9 mouse cellular contexts compared by ENCODE assay signal in the genomic region with DNA sequence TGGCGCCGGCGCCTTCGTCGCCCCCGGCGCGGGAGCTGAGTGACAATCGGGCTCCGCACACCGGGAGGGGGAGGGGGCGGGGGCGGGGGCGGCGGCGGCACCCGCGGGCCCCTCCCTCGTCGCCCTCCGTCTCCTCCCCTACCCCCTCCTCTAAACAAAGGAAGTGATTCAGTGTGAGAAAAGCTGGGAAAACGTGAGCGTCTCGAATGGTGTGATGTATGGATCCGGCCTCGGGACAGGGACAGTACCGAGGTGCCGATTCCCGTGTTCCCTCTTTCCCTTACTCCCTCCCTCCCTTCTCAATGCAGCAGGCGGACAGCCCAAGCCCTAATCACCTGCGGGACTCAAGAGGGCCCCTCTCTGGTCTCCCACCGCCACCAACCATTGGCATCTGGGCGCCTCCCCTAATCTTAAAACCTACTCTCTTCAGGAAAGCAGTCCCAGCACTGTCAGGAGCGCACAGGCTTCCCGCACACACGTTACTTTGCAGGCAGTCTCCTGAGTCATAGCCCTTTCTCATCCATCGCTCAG. TPM values are rescaled to one million over a fixed set of nuclear protein-coding genes. Genes with fewer than 3 reads are reported as not detected.
DNase-seq lines count a peak whose midpoint lies in the region; ATAC-seq lines count a peak whose summit lies in the region.
"Had no signal": no experiment of that assay in that cellular context is flagged by ENCODE, and none has a peak within 500 bp of the region (broad histone marks: within the 10 kb centered on the region; RNA-seq: fewer than 3 reads in every experiment).

Gene Adora1, minus strand, starts transcription at position 41 of the 531 bp plus-strand sequence.

- peak in 1 of 2 experiments; percentile 26 for DNase-seq in layer of hippocampus, adult 8-10 months (ENCODE audit: low spot score in 2 of 2)
- no peak for DNase-seq in layer of hippocampus, adult 9-11 months
- DNase-seq in brain, adult 2 months (ENCODE audit: low read depth, low spot score) = peak; percentile 77
- DNase-seq in limb, embryonic 10.5 days (ENCODE audit: low spot score) = peak; percentile 42
- no peak for DNase-seq in kidney, postnatal 10 days
- no peak for DNase-seq in gastrocnemius, postnatal 14 days

- peak within 1 kb of the TSS; percentile 92 for H3K27ac ChIP-seq in heart, embryonic 15.5 days
- peak within 1 kb of the TSS; percentile 44; the same call in 1 of the 2 replicates for H3K27ac ChIP-seq in limb, embryonic 10.5 days
- 0 out of 2 replicates have a peak within 1 kb of the TSS, but pooled peaks have one; percentile 26 for H3K27ac ChIP-seq in stomach, embryonic 15.5 days

- peaks cover 69% of the 10 kb centered on the region for H3K4me1 ChIP-seq in heart, embryonic 15.5 days (replicated peaks)
- H3K4me1 ChIP-seq in limb, embryonic 10.5 days = peaks cover 35% of the 10 kb centered on the region
- peaks cover 21% of the 10 kb centered on the region; the same call in 1 of the 2 replicates for H3K4me1 ChIP-seq in stomach, embryonic 15.5 days

- H3K4me2 ChIP-seq in heart, embryonic 15.5 days = peak within 1 kb of the TSS; percentile 95
- peak within 1 kb of the TSS; percentile 84 for H3K4me2 ChIP-seq in stomach, embryonic 15.5 days

- peak within 1 kb of the TSS; percentile 54 for H3K4me3 ChIP-seq in heart, embryonic 15.5 days
- H3K4me3 ChIP-seq in limb, embryonic 10.5 days = peak within 1 kb of the TSS; percentile 57
- H3K4me3 ChIP-seq in stomach, embryonic 15.5 days (replicated peaks) = peak within 1 kb of the TSS; percentile 42

- under 1% methylated on average over 25 of the region's 37 CpGs for WGBS in heart, embryonic 15.5 days
- 1% methylated on average over 35 of the region's 37 CpGs for WGBS in limb, embryonic 10.5 days
- WGBS in stomach, embryonic 15.5 days = under 1% methylated on average over 34 of the region's 37 CpGs

- H3K27me3 ChIP-seq in heart, embryonic 15.5 days = peaks cover 36% of the 10 kb centered on the region
- peaks cover 74% of the 10 kb centered on the region for H3K27me3 ChIP-seq in limb, embryonic 10.5 days (ENCODE audit: low read depth, poor library complexity, severe bottlenecking)
- peaks cover 32% of the 10 kb centered on the region for H3K27me3 ChIP-seq in stomach, embryonic 15.5 days (replicated peaks)

- H3K9me3 ChIP-seq in heart, embryonic 15.5 days (replicated peaks) = no peaks in the 10 kb centered on the region
- no peaks in the 10 kb centered on the region for H3K9me3 ChIP-seq in limb, embryonic 10.5 days (replicated peaks)
- no peaks in the 10 kb centered on the region for H3K9me3 ChIP-seq in stomach, embryonic 15.5 days

- peak within 1 kb of the TSS; percentile 53 for H3K9ac ChIP-seq in heart, embryonic 15.5 days
- peak within 1 kb of the TSS; percentile 19; the same call in 1 of the 2 replicates for H3K9ac ChIP-seq in stomach, embryonic 15.5 days

- ATAC-seq in heart, embryonic 15.5 days (replicated peaks; ENCODE audit: insufficient number of reproducible peaks, insufficient read depth, low FRiP score, low read depth) = no peak
- no peak for ATAC-seq in stomach, embryonic 15.5 days (ENCODE audit: insufficient read depth, low FRiP score, low read depth)

- H3K36me3 ChIP-seq in heart, embryonic 15.5 days = no peaks in the 10 kb centered on the region
- no peaks in the 10 kb centered on the region for H3K36me3 ChIP-seq in limb, embryonic 10.5 days
- no peaks in the 10 kb centered on the region for H3K36me3 ChIP-seq in stomach, embryonic 15.5 days

- intact Hi-C loops in gastrocnemius, postnatal 14 days (cut with DNase I; ENCODE audit: low total_unique reads) = loop anchor here (5.0 kb wide), 1 partner anchor 33 kb away; no protein-coding TSS in a partner anchor

RNA-seq across cellular contexts. Expression of gene Adora1, which starts in this region (rescaled TPM):
- total RNA-seq in layer of hippocampus, adult 8-10 months (2022) = 100 to 1,000 TPM; 190 to 216 (median 202) TPM
- 18.5 and 20.5 TPM in 2 replicates for polyA plus RNA-seq in heart, embryonic 15.5 days (2015; fragmentation: Nextera tagmentation; extraction: Ambion mirVana)
- 0.06 and 0.69 TPM in 2 replicates for polyA plus RNA-seq in limb, embryonic 10.5 days (2016; fragmentation: Nextera tagmentation; extraction: Ambion mirVana)
- polyA plus RNA-seq in stomach, embryonic 15.5 days (2015; fragmentation: Nextera tagmentation; extraction: Ambion mirVana) = 11.8 and 13.8 TPM in 2 replicates
- under 1 TPM; 0.58 to 0.78 TPM for total RNA-seq in gastrocnemius, postnatal 14 days (2021)
- total RNA-seq: neutrophil, adult 5-6 weeks had no signal

Comparison
In these comparisons a context has a peak if more than half of its experiments do, and no peak if none do; other contexts are left out.
1. RNA of gene Adora1 (total RNA-seq): 190 to 216 TPM in layer of hippocampus, adult 8-10 months; 0.58 to 0.78 TPM in gastrocnemius, postnatal 14 days; every median in the first group is over 100 times any median in the second.
2. Peak in DNase-seq, H3K4me3 ChIP-seq and H3K27ac ChIP-seq in limb, embryonic 10.5 days; RNA of the gene not detected or under 1 TPM.
3. H3K27ac ChIP-seq: peak in every context shown above with its lines; median percentile 92 in heart, embryonic 15.5 days; 44 in limb, embryonic 10.5 days; 26 in stomach, embryonic 15.5 days.
4. Peak in every context shown above with its lines, with median percentiles within 50 percentile points of each other: H3K4me3 ChIP-seq.